8 mouse cellular contexts compared by ENCODE assay signal in genomic region chr5:38632463-38633449, GRCm38 (mm10). TPM values are rescaled to one million over a fixed set of nuclear protein-coding genes. Genes with fewer than 3 reads are reported as not detected.
A peak's percentile ranks its signal among the peaks of the same experiment; 100 is the strongest.
DNase-seq lines count a peak whose midpoint lies in the region; ATAC-seq and TF ChIP-seq lines count a peak whose summit lies in the region.

No protein-coding gene starts in this region.

- ATAC-seq in hindbrain, embryonic 12.5 days (ENCODE audit: low FRiP score): no peak
- ATAC-seq in kidney, embryonic 14.5 days (ENCODE audit: low FRiP score, low TSS enrichment): 0 out of 2 replicates have a peak, but pooled peaks have one; percentile 32
- ATAC-seq in limb, embryonic 14.5 days (ENCODE audit: low FRiP score, low read depth): 0 out of 2 replicates have a peak, but pooled peaks have one; percentile 23

- no peak overlapping the region for H3K9ac ChIP-seq in hindbrain, embryonic 12.5 days
- no peak overlapping the region for H3K9ac ChIP-seq in kidney, embryonic 14.5 days (ENCODE audit: low read depth, low read length)
- H3K9ac ChIP-seq in limb, embryonic 14.5 days (ENCODE audit: low read depth, low read length, severe bottlenecking): no peak overlapping the region

- H3K4me1 ChIP-seq in hindbrain, embryonic 10.5 days (replicated peaks): peaks cover 6% of the 10 kb centered on the region; the same call in 1 of the 2 replicates
- no peaks in the 10 kb centered on the region for H3K4me1 ChIP-seq in hindbrain, embryonic 12.5 days
- H3K4me1 ChIP-seq in kidney, embryonic 14.5 days (ENCODE audit: control insufficient read depth, insufficient read depth, low read length): no peaks in the 10 kb centered on the region
- peaks cover 24% of the 10 kb centered on the region for H3K4me1 ChIP-seq in limb, embryonic 14.5 days (ENCODE audit: control insufficient read depth, insufficient read depth, low read length)

- no peak overlapping the region for H3K27ac ChIP-seq in hindbrain, embryonic 10.5 days
- H3K27ac ChIP-seq in hindbrain, embryonic 12.5 days: no peak overlapping the region
- no peak overlapping the region for H3K27ac ChIP-seq in kidney, embryonic 14.5 days (ENCODE audit: low read depth, low read length)
- H3K27ac ChIP-seq in limb, embryonic 14.5 days (replicated peaks; ENCODE audit: low read depth, low read length): peak overlapping the region; percentile 76

- no peaks in the 10 kb centered on the region for H3K27me3 ChIP-seq in hindbrain, embryonic 10.5 days (ENCODE audit: insufficient read depth, poor library complexity, severe bottlenecking)
- no peaks in the 10 kb centered on the region for H3K27me3 ChIP-seq in hindbrain, embryonic 12.5 days
- no peaks in the 10 kb centered on the region for H3K27me3 ChIP-seq in kidney, embryonic 14.5 days (ENCODE audit: control insufficient read depth, insufficient read depth, low read length)
- no peaks in the 10 kb centered on the region for H3K27me3 ChIP-seq in limb, embryonic 14.5 days (ENCODE audit: control insufficient read depth, insufficient read depth, low read length)
- H3K27me3 ChIP-seq in splenic B cell, adult 2 months (ENCODE audit: control insufficient read depth, insufficient read depth, low read length, poor library complexity, severe bottlenecking): no peaks in the 10 kb centered on the region

- no peak overlapping the region for H3K4me2 ChIP-seq in hindbrain, embryonic 12.5 days (replicated peaks)
- no peak overlapping the region for H3K4me2 ChIP-seq in kidney, embryonic 14.5 days (replicated peaks; ENCODE audit: low read depth, low read length)
- no peak overlapping the region for H3K4me2 ChIP-seq in limb, embryonic 14.5 days (replicated peaks; ENCODE audit: low read depth, low read length, severe bottlenecking)

- no peaks in the 10 kb centered on the region for H3K9me3 ChIP-seq in hindbrain, embryonic 10.5 days
- H3K9me3 ChIP-seq in hindbrain, embryonic 12.5 days (replicated peaks): no peaks in the 10 kb centered on the region
- H3K9me3 ChIP-seq in kidney, embryonic 14.5 days (ENCODE audit: control insufficient read depth, low read length): no peaks in the 10 kb centered on the region
- H3K9me3 ChIP-seq in limb, embryonic 14.5 days (ENCODE audit: control insufficient read depth, low read length): no peaks in the 10 kb centered on the region

- DNase-seq in hindbrain, embryonic 10.5 days (ENCODE audit: low spot score): peak; percentile 71
- DNase-seq in cerebellum, postnatal 10 days: peak; percentile 89 to 91
- peak; percentile 68 to 77 for DNase-seq in frontal cortex, postnatal 25 days (ENCODE audit: low spot score in 2 of 2)
- peak; percentile 73 for DNase-seq in limb, embryonic 14.5 days (ENCODE audit: low spot score)
- DNase-seq in natural killer cell, adult 2 months (ENCODE audit: low spot score in 2 of 2): peak; percentile 18 to 42
- DNase-seq in splenic B cell, adult 2 months (ENCODE audit: low read depth, low spot score): peak; percentile 68

- H3K36me3 ChIP-seq in hindbrain, embryonic 10.5 days: no peaks in the 10 kb centered on the region
- no peaks in the 10 kb centered on the region for H3K36me3 ChIP-seq in hindbrain, embryonic 12.5 days
- no peaks in the 10 kb centered on the region for H3K36me3 ChIP-seq in kidney, embryonic 14.5 days (ENCODE audit: control insufficient read depth, insufficient read depth, low read length)
- no peaks in the 10 kb centered on the region for H3K36me3 ChIP-seq in limb, embryonic 14.5 days (ENCODE audit: control insufficient read depth, insufficient read depth, low read length)
- H3K36me3 ChIP-seq in splenic B cell, adult 2 months (ENCODE audit: control insufficient read depth, insufficient read depth, low read length, poor library complexity, severe bottlenecking): no peaks in the 10 kb centered on the region

- WGBS in hindbrain, embryonic 10.5 days: 70% methylated on average over 13 of the region's 13 CpGs
- WGBS in hindbrain, embryonic 12.5 days: 73% methylated on average over 13 of the region's 13 CpGs
- 74% methylated on average over 13 of the region's 13 CpGs for WGBS in kidney, embryonic 14.5 days
- WGBS in limb, embryonic 14.5 days: 59% methylated on average over 13 of the region's 13 CpGs

- no peak for TF ChIP-seq POLR2A in limb, embryonic 14.5 days (IDR thresholded peaks at IDR 0.05; ENCODE audit: borderline replicate concordance, extremely low read depth, insufficient read depth, insufficient read length)

- no peak overlapping the region for H3K4me3 ChIP-seq in hindbrain, embryonic 10.5 days
- no peak overlapping the region for H3K4me3 ChIP-seq in hindbrain, embryonic 12.5 days
- no peak overlapping the region for H3K4me3 ChIP-seq in kidney, embryonic 14.5 days (ENCODE audit: low read length)
- no peak overlapping the region for H3K4me3 ChIP-seq in limb, embryonic 14.5 days (replicated peaks; ENCODE audit: low read length)

RNA-seq across cellular contexts. Expression of gene Zfp518b, which starts 51.9 kb away (rescaled TPM):
- 32.4 and 38.1 TPM in 2 replicates for polyA plus RNA-seq in hindbrain, embryonic 10.5 days (2016; fragmentation: Nextera tagmentation; extraction: Ambion mirVana)
- polyA plus RNA-seq in hindbrain, embryonic 12.5 days (2016; fragmentation: Nextera tagmentation; extraction: Ambion mirVana): 44.6 and 46.5 TPM in 2 replicates
- 16.9 and 27.7 TPM in 2 replicates for polyA plus RNA-seq in kidney, embryonic 14.5 days (2014; fragmentation: Nextera tagmentation; extraction: Ambion mirVana)
- 10.7 and 10.8 TPM in 2 replicates for polyA plus RNA-seq in limb, embryonic 14.5 days (2012; rRNA removed)
- 23.2 and 25.4 TPM in 2 replicates for polyA plus RNA-seq in limb, embryonic 14.5 days (2014; fragmentation: Nextera tagmentation; extraction: Ambion mirVana)

Comparison
In these comparisons a context has a peak if more than half of its experiments do, and no peak if none do; other contexts are left out.
1. DNase-seq: peak in every context shown above with its lines; median percentile 90 in cerebellum, postnatal 10 days; 73 in limb, embryonic 14.5 days; 72 in frontal cortex, postnatal 25 days; 71 in hindbrain, embryonic 10.5 days; 68 in splenic B cell, adult 2 months; 30 in natural killer cell, adult 2 months.